Mouse (Mus musculus): ENCODE data around the gene Hexim1. TPM values are rescaled to one million over a fixed set of nuclear protein-coding genes. Genes with fewer than 3 reads are reported as not detected.
A peak's percentile ranks its signal among the peaks of the same experiment; 100 is the strongest.

The Hexim1 gene
- total RNA-seq, 1 experiment from 2014 or later, result 105 TPM

DNA sequence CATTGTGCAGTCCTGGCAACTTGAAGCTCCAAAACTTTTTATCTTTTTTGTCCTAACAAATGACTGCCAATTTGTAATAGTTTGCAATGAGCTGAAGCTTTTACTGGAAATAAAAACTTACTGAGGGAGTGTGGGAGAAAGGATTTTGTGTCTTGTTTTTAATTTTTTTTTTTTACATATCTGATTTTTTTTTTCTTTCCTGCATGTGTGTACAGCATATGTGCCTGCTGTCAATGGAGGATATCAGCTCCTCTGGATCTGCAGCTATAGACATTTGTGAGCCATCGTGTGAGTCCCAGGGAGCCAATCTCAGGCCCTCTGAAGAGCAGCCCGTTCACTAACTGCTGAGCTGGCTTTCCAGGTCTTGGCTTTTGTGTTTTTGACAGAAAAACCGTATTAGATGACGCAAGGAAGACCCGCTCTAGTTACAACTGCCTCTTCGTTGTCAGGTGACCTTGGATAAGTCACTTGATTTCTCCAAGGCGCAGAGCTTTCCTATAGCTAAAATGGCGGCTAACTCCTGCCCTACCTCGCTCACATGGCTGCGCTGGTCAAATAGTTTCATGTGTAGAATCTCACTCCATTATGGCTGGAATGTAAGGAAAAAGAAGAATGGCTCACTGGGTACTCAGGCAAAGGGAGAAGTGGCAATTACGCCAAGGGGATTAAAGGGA, 1.6 kb upstream of the Hexim1 start:
- no peak for ATAC-seq (ENCODE audit: extremely low read depth, insufficient number of reproducible peaks, low FRiP score, poor library complexity, severe bottlenecking)

- peak; percentile 29 for ATAC-seq (ENCODE audit: extremely low read depth, insufficient number of reproducible peaks, low FRiP score, poor library complexity, severe bottlenecking)
Observed at GRCm38 (mm10) chr11:103115163-103116007, 646 bp upstream of the Hexim1 start.

- peak; percentile 17; the same call in 1 of the 2 replicates for ATAC-seq (ENCODE audit: extremely low read depth, insufficient number of reproducible peaks, low FRiP score, poor library complexity, severe bottlenecking)
Observed at GRCm38 (mm10) chr11:103116959-103117590, 1.0 kb downstream of the Hexim1 start.

- ATAC-seq (ENCODE audit: extremely low read depth, insufficient number of reproducible peaks, low FRiP score, poor library complexity, severe bottlenecking), result no peak
Observed at GRCm38 (mm10) chr11:103117591-103118009, 1.6 kb downstream of the Hexim1 start.

DNA sequence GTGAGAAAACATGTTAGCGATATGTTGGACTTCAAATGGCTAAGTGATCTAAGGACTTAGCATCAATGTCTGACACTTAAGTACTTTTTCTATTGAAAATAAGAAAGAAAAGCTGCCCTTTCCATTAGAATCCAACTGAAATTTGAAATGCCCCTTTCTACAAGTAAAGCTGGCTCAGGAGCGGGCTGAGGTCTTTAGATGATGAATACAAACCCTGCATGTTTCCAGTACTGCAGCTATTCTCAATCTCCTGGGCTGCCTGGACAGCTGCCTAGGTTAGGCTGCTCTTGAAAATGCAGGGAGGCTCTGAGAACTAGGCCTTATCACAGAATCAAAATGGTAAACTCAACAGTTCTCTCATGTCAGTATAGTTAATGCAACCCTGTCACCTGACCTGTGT, 2.8 kb downstream of the Hexim1 start:
- ATAC-seq (ENCODE audit: extremely low read depth, insufficient number of reproducible peaks, low FRiP score, poor library complexity, severe bottlenecking), result no peak

DNA sequence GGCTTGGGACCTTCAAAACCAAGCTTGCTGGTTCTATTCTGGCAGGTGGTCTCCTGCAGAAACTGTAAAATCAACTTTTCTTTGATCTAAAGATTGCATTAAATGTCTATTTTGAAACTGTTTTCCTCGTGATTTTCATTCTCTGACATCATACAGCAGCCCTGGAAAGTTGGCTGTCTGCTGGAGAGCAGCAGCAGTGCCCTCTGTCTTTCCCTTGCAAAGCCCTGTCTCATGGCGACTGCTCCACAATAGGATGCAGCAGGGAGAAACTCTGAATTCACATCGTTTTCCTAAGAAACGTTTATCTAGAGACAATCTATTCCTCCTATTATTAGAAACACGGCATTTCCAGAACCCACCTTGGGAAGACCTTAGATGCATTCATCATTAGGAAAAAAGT, 3.6 kb downstream of the Hexim1 start:
- ATAC-seq (ENCODE audit: extremely low read depth, insufficient number of reproducible peaks, low FRiP score, poor library complexity, severe bottlenecking), result no peak

GRCm38 (mm10) chr11:103120315-103120714, 4.3 kb downstream of the Hexim1 start:
- ATAC-seq (ENCODE audit: extremely low read depth, insufficient number of reproducible peaks, low FRiP score, poor library complexity, severe bottlenecking), result no peak

- no peak for ATAC-seq (ENCODE audit: extremely low read depth, insufficient number of reproducible peaks, low FRiP score, poor library complexity, severe bottlenecking)
Observed at GRCm38 (mm10) chr11:103131701-103132575, 15.9 kb downstream of the Hexim1 start, which contains the start of gene Hexim2. Gene Hexim2 (plus strand): TSS chr11:103132429.

- peak; percentile 96 for ATAC-seq (ENCODE audit: extremely low read depth, insufficient number of reproducible peaks, low FRiP score, poor library complexity, severe bottlenecking)
Observed at GRCm38 (mm10) chr11:103132576-103133455, 16.8 kb downstream of the Hexim1 start.

GRCm38 (mm10) chr11:103133456-103134185, 17.6 kb downstream of the Hexim1 start:
- no peak for ATAC-seq (ENCODE audit: extremely low read depth, insufficient number of reproducible peaks, low FRiP score, poor library complexity, severe bottlenecking)

- no peak for ATAC-seq (ENCODE audit: extremely low read depth, insufficient number of reproducible peaks, low FRiP score, poor library complexity, severe bottlenecking)
Observed at GRCm38 (mm10) chr11:103134221-103134620, 18.2 kb downstream of the Hexim1 start.

DNA sequence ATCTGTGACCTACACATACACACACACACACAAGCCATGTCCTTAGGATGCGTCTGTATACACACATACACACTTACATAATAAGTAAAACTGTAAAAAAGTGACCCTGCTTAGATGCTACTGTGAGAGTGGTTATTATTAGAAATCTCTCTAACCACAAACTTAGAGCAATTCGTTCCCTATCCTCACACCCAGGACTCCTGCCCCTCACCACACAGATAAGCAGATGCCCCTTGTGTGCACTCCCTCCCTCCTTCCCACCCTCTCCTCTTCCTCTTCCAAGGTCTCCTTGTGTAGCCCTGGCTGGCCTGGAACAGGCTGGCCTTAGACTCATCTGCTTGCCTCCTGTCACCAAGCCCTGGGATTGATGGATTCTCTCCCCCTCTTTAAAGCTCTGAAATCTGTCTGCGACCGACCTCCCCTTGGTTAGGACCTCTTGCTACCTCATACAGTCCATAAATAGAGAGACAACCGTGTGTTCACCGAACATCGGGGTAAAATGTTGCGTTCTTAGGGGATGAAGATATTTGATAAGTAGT, 20.1 kb downstream of the Hexim1 start:
- no peak for ATAC-seq (ENCODE audit: extremely low read depth, insufficient number of reproducible peaks, low FRiP score, poor library complexity, severe bottlenecking)

DNA sequence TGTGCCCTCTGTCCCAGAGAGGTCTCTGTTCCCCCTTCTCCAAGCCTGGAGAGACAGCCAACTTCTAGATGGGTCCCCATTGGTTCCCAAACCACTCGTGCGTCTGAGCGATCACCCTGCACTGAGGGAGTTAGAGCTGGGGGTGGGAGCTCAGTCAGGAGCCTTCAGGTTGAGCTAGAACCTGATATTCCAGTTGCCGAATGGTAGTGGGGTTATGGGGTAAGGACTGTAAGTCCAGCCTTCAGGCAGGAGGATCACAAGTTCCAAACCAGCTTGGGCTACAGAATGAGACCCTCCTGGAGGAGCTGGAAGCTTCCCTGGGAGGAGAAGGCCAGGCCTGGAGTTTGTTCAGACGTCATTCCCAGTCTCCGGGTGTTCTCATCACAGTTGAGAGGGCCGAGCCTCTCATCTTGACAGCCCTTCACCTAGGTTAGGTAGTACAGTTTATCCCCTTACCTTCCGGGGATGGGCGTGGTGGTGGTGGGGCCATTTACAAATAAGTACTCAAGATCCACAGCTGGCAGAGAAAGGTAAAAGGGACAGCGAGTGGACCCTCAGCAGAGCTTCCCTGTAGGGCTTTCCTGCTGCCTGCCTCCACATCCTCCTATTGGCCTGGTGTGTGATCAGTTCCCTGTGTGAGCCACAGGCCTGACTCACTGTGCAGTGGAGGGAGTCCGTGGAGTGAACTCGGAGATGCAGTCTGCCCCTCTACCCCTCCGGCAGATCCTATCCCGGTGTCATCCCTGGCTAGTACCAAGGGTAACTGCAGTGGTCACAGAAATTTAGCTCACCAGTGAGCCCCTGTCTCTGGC, 24.1 kb downstream of the Hexim1 start:
- no peak for ATAC-seq (ENCODE audit: extremely low read depth, insufficient number of reproducible peaks, low FRiP score, poor library complexity, severe bottlenecking)

GRCm38 (mm10) chr11:103140763-103141100, 24.7 kb downstream of the Hexim1 start:
- no peak for ATAC-seq (ENCODE audit: extremely low read depth, insufficient number of reproducible peaks, low FRiP score, poor library complexity, severe bottlenecking)

DNA sequence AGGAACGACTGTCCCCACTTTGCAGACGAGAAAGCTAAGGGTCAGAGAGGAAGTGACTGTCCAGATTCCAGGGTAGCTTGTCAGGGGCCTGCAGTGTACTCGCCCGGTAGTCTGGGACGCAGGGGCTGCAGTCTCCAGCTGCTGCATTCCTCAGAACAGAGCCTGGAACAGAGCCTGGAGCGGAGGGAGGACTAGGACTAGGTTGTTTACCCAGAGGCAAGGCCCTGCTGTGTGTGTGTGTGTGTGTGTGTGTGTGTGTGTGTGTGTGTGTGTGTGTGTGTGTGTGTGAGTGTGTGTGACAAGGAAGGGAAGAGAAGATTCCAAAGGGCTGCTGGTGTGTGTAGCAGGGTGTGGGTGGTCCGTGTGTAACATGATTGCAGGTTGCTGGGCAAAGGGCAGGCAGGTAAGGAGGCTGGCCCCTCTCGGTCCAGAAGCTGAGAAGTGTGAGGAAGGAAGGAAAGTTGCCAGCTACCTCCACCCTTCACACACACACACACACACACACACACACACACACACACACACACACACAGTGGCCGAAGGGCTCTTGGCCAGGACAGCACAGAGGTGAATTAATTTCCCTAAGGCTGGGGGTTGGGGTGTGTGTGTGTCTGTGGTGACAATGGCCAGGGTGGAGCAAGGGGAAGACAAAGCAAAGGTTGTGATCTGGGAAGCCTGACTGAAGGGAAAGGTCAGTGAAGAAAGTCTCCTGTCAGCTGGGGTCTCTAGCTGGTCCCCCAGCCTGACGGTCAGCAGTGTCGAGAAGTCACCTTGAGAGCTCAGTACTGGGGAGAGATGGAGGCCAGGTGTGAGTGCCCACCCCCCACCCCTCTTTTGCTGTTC, 25.3 kb downstream of the Hexim1 start:
- no peak for ATAC-seq (ENCODE audit: extremely low read depth, insufficient number of reproducible peaks, low FRiP score, poor library complexity, severe bottlenecking)

DNA sequence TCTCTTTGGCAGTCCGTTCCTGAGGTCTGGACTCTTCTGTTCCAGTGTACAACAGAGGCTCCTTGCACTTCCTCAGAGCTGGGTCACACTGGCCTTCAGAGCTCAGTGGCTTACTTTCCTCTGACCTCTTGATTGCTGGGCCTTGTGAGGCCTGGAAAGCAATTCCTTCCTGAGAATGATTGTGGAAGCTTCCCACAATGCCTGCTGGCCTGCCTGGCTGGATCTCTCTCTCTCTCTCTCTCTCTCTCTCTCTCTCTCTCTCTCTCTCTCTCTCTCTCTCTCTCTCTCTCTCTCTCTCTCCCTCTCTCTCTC, 25.9 kb downstream of the Hexim1 start:
- no peak for ATAC-seq (ENCODE audit: extremely low read depth, insufficient number of reproducible peaks, low FRiP score, poor library complexity, severe bottlenecking)
